Mouse (Mus musculus): Measurements from ENCODE around the gene Nsmce4a.

DNA sequence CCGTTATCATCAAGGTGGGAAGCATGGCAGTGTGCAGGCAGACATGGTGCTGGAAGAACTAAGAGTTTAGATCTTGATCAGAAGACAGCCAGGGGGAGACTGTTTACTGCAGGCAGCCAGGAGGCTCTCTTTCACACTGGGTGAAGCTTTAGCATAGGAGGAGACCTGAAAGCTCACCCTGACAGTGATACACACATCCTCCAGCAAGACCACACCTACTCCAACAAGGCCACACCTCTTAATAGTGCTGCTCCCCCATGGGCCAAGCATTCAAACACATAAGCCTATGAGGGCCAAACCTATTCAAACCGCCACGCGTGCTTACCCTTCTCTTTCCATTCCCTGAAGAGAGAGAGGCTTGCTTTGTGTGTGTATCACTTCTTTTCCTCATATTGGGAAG lies 9.6 kb downstream of the Nsmce4a start:
- TF ChIP-seq POLR2AphosphoS2 (IDR thresholded peaks at IDR 0.05; ENCODE audit: low read length) (no peak), ZNF384 (IDR thresholded peaks at IDR 0.05; ENCODE audit: low read depth, low read length) (no peak)

All from MEL (cell line).